Mouse (Mus musculus) hindbrain, embryonic 14.5 days (tissue): ENCODE measurements around the gene Prmt9. TPM values are rescaled to one million over a fixed set of nuclear protein-coding genes. Genes with fewer than 3 reads are reported as not detected.

Experiments
- ATAC-seq: fragments of 200-750 bp; cut with Nextera tagmentation; 2 replicates; pipeline ENCODE4 v1.8.0; 2017; ENCODE audit warnings: moderate number of reproducible peaks, mild to moderate bottlenecking, moderate TSS enrichment, moderate library complexity; ENCODE audit not compliant: low FRiP score
- DNase-seq: peaks from one replicate; pipeline ENCODE4 v3.0.0-alpha.2; 2015; ENCODE audit warnings: low spot score
- H3K27ac ChIP-seq: fragments of 300-500 bp; sonication (generic); 2 replicates; pipeline ENCODE4 v1.5.1; 2014; ENCODE audit warnings: mild to moderate bottlenecking, moderate library complexity
- H3K27me3 ChIP-seq: fragments of 300-500 bp; sonication (generic); 2 replicates; pipeline ENCODE4 v1.6.1; 2014; ENCODE audit warnings: mild to moderate bottlenecking, low read length, mixed read lengths; ENCODE audit not compliant: control insufficient read depth, insufficient read depth
- H3K36me3 ChIP-seq: fragments of 300-500 bp; sonication (generic); replicated peaks from 2 replicates; pipeline ENCODE4 v1.6.1; 2014; ENCODE audit not compliant: control insufficient read depth, insufficient read depth
- H3K4me1 ChIP-seq: fragments of 300-500 bp; sonication (generic); replicated peaks from 2 replicates; pipeline ENCODE4 v1.6.1; 2014; ENCODE audit warnings: antibody characterized with exemption, low read length, mixed read lengths; ENCODE audit not compliant: control insufficient read depth, insufficient read depth
- H3K4me2 ChIP-seq: fragments of 300-500 bp; sonication (generic); replicated peaks from 2 replicates; pipeline ENCODE4 v1.6.1; 2014; ENCODE audit warnings: mild to moderate bottlenecking, moderate library complexity
- H3K4me3 ChIP-seq: fragments of 300-500 bp; sonication (generic); replicated peaks from 2 replicates; pipeline ENCODE4 v1.5.1; 2014; ENCODE audit warnings: mild to moderate bottlenecking, low read length
- H3K9ac ChIP-seq: fragments of 300-500 bp; sonication (generic); 2 replicates; pipeline ENCODE4 v1.6.1; 2014
- H3K9me3 ChIP-seq: fragments of 300-500 bp; sonication (generic); 2 replicates; pipeline ENCODE4 v1.6.1; 2016; ENCODE audit warnings: low read length; ENCODE audit not compliant: control insufficient read depth
- WGBS: fragments of 180-500 bp; shearing (Covaris S2); extraction: QIAGEN DNeasy Blood & Tissue Kit; methylation state at CpG from one replicate; pipeline ENCODE4 v1.1.7; 2014; 5-methylcytosine and 5-hydroxymethylcytosine counted together
- polyA plus RNA-seq: library from polyadenylated mRNA; unstranded; fragments of >200 nt; fragmentation: Nextera tagmentation; extraction: Ambion mirVana; gene quantifications from 2 replicates; pipeline ENCODE4 v1.2.1, GENCODE M21; 2014

Prmt9 gene
- polyA plus RNA-seq, 1 experiment from 2014 or later, result 27.3 TPM

- no peak overlapping the region for H3K4me2 ChIP-seq
- H3K9ac ChIP-seq, result no peak overlapping the region
- no peaks in the 10 kb centered on the region for H3K9me3 ChIP-seq
- ATAC-seq, result no peak
- H3K27me3 ChIP-seq, result peaks cover 9% of the 10 kb centered on the region; the same call in 1 of the 2 replicates
- peaks cover 11% of the 10 kb centered on the region; the same call in 1 of the 2 replicates for H3K4me1 ChIP-seq
- no peak overlapping the region for H3K4me3 ChIP-seq
- no peak overlapping the region for H3K27ac ChIP-seq
- H3K36me3 ChIP-seq, result no peaks in the 10 kb centered on the region
- no peak for DNase-seq
- WGBS, result 92% methylated on average over 8 of the region's 8 CpGs
Measured at GRCm38 (mm10) chr8:77515201-77515600, 34.0 kb upstream of the Prmt9 start.

GRCm38 (mm10) chr8:77515786-77516185 lies 33.4 kb upstream of the Prmt9 start:
- WGBS, result 80% methylated on average over 8 of the region's 8 CpGs
- peaks cover 11% of the 10 kb centered on the region; the same call in 1 of the 2 replicates for H3K4me1 ChIP-seq
- peak overlapping the region; percentile 97; the same call in 1 of the 2 replicates for H3K4me2 ChIP-seq
- H3K9ac ChIP-seq, result no peak overlapping the region
- no peak overlapping the region for H3K4me3 ChIP-seq
- H3K9me3 ChIP-seq, result no peaks in the 10 kb centered on the region
- H3K27me3 ChIP-seq, result peaks cover 9% of the 10 kb centered on the region; the same call in 1 of the 2 replicates
- ATAC-seq, result no peak
- no peaks in the 10 kb centered on the region for H3K36me3 ChIP-seq
- no peak for DNase-seq
- H3K27ac ChIP-seq, result no peak overlapping the region

DNA sequence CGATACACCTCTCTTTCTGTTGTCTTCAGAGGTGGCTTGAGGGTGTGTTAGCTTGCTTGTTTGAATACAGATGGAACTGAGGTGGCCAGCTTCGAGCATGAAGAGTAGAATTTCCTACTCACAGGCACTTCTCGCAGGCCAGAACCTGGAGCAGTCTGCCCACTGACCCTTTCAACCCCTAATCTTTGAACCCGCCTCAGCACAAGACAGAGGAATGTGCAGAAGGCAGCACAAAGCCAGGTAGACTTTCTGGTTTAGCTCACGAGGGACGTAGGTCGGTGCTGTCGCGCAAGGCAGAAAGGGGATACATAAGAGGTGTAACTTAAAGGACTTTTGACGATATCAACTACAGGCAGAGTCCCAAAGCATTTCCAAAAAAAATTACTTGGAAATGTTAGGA lies 32.4 kb upstream of the Prmt9 start:
- H3K36me3 ChIP-seq, result no peaks in the 10 kb centered on the region
- peaks cover 9% of the 10 kb centered on the region; the same call in 1 of the 2 replicates for H3K27me3 ChIP-seq

GRCm38 (mm10) chr8:77517301-77518200 lies 31.6 kb upstream of the Prmt9 start, which contains the start of gene Arhgap10:
Arhgap10 (minus strand) TSS chr8:77517953.
- Histone ChIP-seq H3K4me3 (peak within 1 kb of the TSS; percentile 69), H3K27me3 (peaks cover 9% of the 10 kb centered on the region; the same call in 1 of the 2 replicates), H3K9me3 (no peaks in the 10 kb centered on the region), H3K4me2 (peak within 1 kb of the TSS; percentile 97), H3K36me3 (no peaks in the 10 kb centered on the region), H3K27ac (peak within 1 kb of the TSS; percentile 43; the same call in 1 of the 2 replicates), H3K9ac (peak within 1 kb of the TSS; percentile 65), H3K4me1 (peaks cover 11% of the 10 kb centered on the region; the same call in 1 of the 2 replicates)
- ATAC-seq, result peak; percentile 91
- WGBS, result under 1% methylated on average over 72 of the region's 95 CpGs
- DNase-seq, result peak; percentile 60

More for the DNA sequence above, 32.4 kb upstream of the Prmt9 start:
- Histone ChIP-seq H3K4me1 (peaks cover 11% of the 10 kb centered on the region; the same call in 1 of the 2 replicates), H3K9ac (peak overlapping the region; percentile 65), H3K4me2 (peak overlapping the region; percentile 97), H3K4me3 (peak overlapping the region; percentile 69), H3K9me3 (no peaks in the 10 kb centered on the region), H3K27ac (no peak overlapping the region)
- no peak for DNase-seq
- ATAC-seq, result no peak
- WGBS, result 9% methylated on average over 10 of the region's 10 CpGs

GRCm38 (mm10) chr8:77518201-77519115 lies 30.7 kb upstream of the Prmt9 start:
- Histone ChIP-seq H3K9ac (peak overlapping the region; percentile 65), H3K36me3 (no peaks in the 10 kb centered on the region), H3K4me1 (peaks cover 11% of the 10 kb centered on the region; the same call in 1 of the 2 replicates), H3K27me3 (peaks cover 9% of the 10 kb centered on the region; the same call in 1 of the 2 replicates), H3K4me3 (peak overlapping the region; percentile 69), H3K9me3 (no peaks in the 10 kb centered on the region), H3K27ac (peak overlapping the region; percentile 43; the same call in 1 of the 2 replicates), H3K4me2 (peak overlapping the region; percentile 97)
- 9% methylated on average over 33 of the region's 33 CpGs for WGBS
- ATAC-seq (peak; percentile 57), DNase-seq (no peak)

DNA sequence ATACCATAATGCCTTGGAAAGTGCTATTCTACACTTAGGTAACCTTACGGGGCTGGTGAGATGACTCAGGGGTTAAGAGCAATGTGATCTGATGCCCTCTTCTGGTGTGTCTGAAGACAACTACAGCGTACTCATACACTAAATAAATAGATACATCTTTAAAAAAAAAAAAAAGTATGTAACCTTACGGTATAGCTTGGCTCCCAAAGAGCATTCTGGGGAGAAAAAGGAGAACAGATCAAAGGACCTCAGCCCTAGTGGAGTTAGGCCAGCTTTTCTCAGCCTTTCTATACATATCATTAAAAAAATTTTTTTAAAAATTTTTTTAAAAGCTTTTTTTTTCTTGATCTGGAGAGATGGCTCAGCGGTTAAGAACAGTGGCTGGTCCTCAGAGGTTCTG lies 28.6 kb upstream of the Prmt9 start:
- no peak overlapping the region for H3K27ac ChIP-seq
- no peaks in the 10 kb centered on the region for H3K36me3 ChIP-seq
- H3K4me2 ChIP-seq, result no peak overlapping the region
- no peak overlapping the region for H3K9ac ChIP-seq
- DNase-seq (no peak), ATAC-seq (no peak)
- no peaks in the 10 kb centered on the region for H3K9me3 ChIP-seq
- no peak overlapping the region for H3K4me3 ChIP-seq
- H3K4me1 ChIP-seq, result peaks cover 11% of the 10 kb centered on the region; the same call in 1 of the 2 replicates
- WGBS, result 93% methylated on average over 4 of the region's 4 CpGs
- H3K27me3 ChIP-seq, result peaks cover 9% of the 10 kb centered on the region; the same call in 1 of the 2 replicates

DNA sequence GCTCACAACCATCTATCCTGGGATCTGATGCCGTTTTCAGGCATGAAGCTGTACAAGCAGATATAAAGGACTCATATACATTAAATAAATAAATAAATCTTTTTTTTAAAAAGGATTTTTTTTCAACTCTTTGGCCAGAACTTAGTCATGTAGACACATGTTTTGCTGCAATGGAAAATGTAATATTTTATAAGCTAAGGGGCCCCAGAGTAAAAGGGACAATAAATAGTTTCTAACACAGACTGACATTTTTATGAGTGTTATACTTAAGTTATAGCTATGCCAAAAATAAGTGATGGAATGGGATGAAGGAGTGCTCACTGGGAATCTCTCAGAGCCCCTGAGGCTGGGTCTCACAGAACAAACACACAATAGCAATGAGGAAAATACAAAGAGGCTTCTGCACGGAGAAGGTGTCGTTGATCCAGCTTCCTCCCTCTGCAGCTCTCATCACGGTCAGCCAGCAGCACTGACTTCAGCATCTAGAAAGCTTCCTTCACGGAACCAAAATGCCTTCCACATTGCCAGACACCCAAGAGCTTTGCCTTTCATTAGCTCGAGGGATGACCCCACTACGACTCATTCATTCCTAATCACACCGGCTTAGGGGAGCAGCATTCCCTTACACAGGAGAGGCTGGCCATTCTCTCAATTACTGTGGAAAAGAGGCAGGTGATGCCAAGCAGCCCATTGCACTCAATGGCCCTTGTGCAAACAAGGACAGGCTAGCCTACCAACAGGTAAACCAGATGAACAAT lies 28.0 kb upstream of the Prmt9 start:
- 78% methylated on average over 8 of the region's 8 CpGs for WGBS
- Histone ChIP-seq H3K9ac (no peak overlapping the region), H3K27ac (no peak overlapping the region), H3K9me3 (no peaks in the 10 kb centered on the region), H3K4me1 (peaks cover 11% of the 10 kb centered on the region; the same call in 1 of the 2 replicates), H3K27me3 (peaks cover 4% of the 10 kb centered on the region; the same call in 1 of the 2 replicates), H3K4me2 (no peak overlapping the region), H3K4me3 (no peak overlapping the region), H3K36me3 (no peaks in the 10 kb centered on the region)
- no peak for ATAC-seq
- DNase-seq, result no peak

- Histone ChIP-seq H3K4me3 (no peak overlapping the region), H3K9ac (no peak overlapping the region), H3K27ac (no peak overlapping the region), H3K36me3 (no peaks in the 10 kb centered on the region), H3K27me3 (no peaks in the 10 kb centered on the region), H3K9me3 (no peaks in the 10 kb centered on the region), H3K4me1 (no peaks in the 10 kb centered on the region), H3K4me2 (no peak overlapping the region)
- no peak for DNase-seq
- 91% methylated on average over 8 of the region's 8 CpGs for WGBS
- no peak for ATAC-seq
Measured at GRCm38 (mm10) chr8:77522984-77523383, 26.2 kb upstream of the Prmt9 start.
